Mouse (Mus musculus) midbrain, embryonic 13.5 days (tissue): Measurements from ENCODE around the gene Fbxw17. TPM values are rescaled to one million over a fixed set of nuclear protein-coding genes. Genes with fewer than 3 reads are reported as not detected.
"Not testable (repeated sequence)": the region's sequence is repeated elsewhere in the genome, so short reads cannot be mapped to it uniquely, and the experiment has no call there.

ENCODE experiments used
- ATAC-seq: fragments of 200-750 bp; cut with Nextera tagmentation; 2 replicates; pipeline ENCODE4 v1.8.0; 2017; ENCODE audit warnings: mild to moderate bottlenecking, moderate TSS enrichment, moderate library complexity
- H3K27ac ChIP-seq: fragments of 300-500 bp; sonication (generic); 2 replicates; pipeline ENCODE4 v1.5.1; 2015; ENCODE audit warnings: inconsistent platforms, mild to moderate bottlenecking, moderate library complexity
- H3K27me3 ChIP-seq: fragments of 300-500 bp; sonication (generic); 2 replicates; pipeline ENCODE4 v1.6.1; 2015; ENCODE audit warnings: mild to moderate bottlenecking, inconsistent platforms
- H3K36me3 ChIP-seq: fragments of 300-500 bp; sonication (generic); 2 replicates; pipeline ENCODE4 v1.6.1; 2015; ENCODE audit warnings: mild to moderate bottlenecking, inconsistent platforms
- H3K4me1 ChIP-seq: fragments of 300-500 bp; sonication (generic); replicated peaks from 2 replicates; pipeline ENCODE4 v1.6.1; 2015; ENCODE audit warnings: inconsistent platforms
- H3K4me2 ChIP-seq: fragments of 300-500 bp; sonication (generic); replicated peaks from 2 replicates; pipeline ENCODE4 v1.6.1; 2015; ENCODE audit warnings: moderate library complexity, mild to moderate bottlenecking, inconsistent platforms
- H3K4me3 ChIP-seq: fragments of 300-500 bp; sonication (generic); replicated peaks from 2 replicates; pipeline ENCODE4 v1.5.1; 2015; ENCODE audit warnings: mild to moderate bottlenecking, inconsistent platforms
- H3K9ac ChIP-seq: fragments of 300-500 bp; sonication (generic); replicated peaks from 2 replicates; pipeline ENCODE4 v1.6.1; 2015; ENCODE audit warnings: mild to moderate bottlenecking, inconsistent platforms
- H3K9me3 ChIP-seq: fragments of 300-500 bp; sonication (generic); 2 replicates; pipeline ENCODE4 v1.6.1; 2016; ENCODE audit warnings: mild to moderate bottlenecking, inconsistent platforms
- WGBS: fragments of 180-500 bp; shearing (Covaris S2); methylation state at CpG from one replicate; pipeline ENCODE4 v1.1.7; 2015; 5-methylcytosine and 5-hydroxymethylcytosine counted together
- polyA plus RNA-seq: library from polyadenylated mRNA; unstranded; fragments of >200 nt; fragmentation: Nextera tagmentation; extraction: Ambion mirVana; gene quantifications from 2 replicates; pipeline ENCODE4 v1.2.1, GENCODE M21; 2015

Fbxw17 gene
- polyA plus RNA-seq, result 33.2 and 38.0 TPM in 2 replicates

- H3K36me3 ChIP-seq, result peaks cover 20% of the 10 kb centered on the region
- peaks cover 12% of the 10 kb centered on the region for H3K4me1 ChIP-seq
- 11% methylated on average over 35 of the region's 35 CpGs for WGBS
- no peaks in the 10 kb centered on the region for H3K27me3 ChIP-seq
- peak within 1 kb of the TSS; percentile 42 for H3K27ac ChIP-seq
- H3K9ac ChIP-seq, result peak within 1 kb of the TSS; percentile 91
- peak within 1 kb of the TSS; percentile 80 for H3K4me3 ChIP-seq
- H3K4me2 ChIP-seq, result peak within 1 kb of the TSS; percentile 70
- no peaks in the 10 kb centered on the region for H3K9me3 ChIP-seq
- peak; percentile 98 for ATAC-seq
Measured at GRCm38 (mm10) chr13:50417389-50418183, at the start of gene Fbxw17. TSS of gene Fbxw17 (plus strand) at chr13:50417864.

DNA sequence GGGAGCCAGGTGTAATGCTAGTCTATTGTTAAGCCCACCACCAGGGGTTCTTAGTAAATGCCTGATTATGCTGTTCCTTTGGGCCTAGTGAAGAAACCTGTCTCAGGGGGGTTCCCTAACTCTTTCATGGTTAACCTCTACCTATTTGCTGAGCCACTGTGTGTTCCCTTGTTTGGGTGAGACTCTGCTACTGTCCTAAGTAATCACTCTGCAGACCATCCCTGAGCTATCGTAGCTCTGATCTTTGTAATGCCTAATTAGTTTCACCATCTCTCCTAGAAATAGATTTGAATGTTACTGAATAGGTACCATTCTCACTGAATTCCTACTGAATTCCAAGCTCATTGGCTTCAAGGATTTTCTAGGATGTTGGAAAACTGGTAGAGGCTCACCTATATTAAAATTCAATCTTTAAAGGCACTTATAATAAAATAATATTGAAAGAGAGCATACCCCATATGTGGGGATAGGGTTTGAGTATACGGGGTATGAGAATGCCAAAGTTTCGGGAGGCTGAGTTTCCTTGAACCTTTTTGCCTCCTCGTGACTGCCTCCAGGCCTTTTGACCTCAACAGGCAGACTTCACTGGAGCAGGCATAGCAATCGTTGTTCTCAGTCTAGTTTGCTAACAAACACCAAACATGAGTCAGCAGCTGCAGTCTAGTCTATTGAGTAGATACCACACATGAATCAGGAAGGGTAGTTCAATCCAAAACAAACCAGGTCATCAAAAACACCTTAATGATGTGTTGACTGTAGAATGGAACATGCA lies 44.5 kb upstream of the Fbxw17 start:
- H3K36me3 ChIP-seq, ATAC-seq, H3K27me3 ChIP-seq, H3K27ac ChIP-seq, H3K4me1 ChIP-seq, H3K4me2 ChIP-seq, H3K4me3 ChIP-seq, H3K9ac ChIP-seq, H3K9me3 ChIP-seq: not testable (repeated sequence)
- WGBS, result 75% methylated on average over 5 of the region's 5 CpGs

DNA sequence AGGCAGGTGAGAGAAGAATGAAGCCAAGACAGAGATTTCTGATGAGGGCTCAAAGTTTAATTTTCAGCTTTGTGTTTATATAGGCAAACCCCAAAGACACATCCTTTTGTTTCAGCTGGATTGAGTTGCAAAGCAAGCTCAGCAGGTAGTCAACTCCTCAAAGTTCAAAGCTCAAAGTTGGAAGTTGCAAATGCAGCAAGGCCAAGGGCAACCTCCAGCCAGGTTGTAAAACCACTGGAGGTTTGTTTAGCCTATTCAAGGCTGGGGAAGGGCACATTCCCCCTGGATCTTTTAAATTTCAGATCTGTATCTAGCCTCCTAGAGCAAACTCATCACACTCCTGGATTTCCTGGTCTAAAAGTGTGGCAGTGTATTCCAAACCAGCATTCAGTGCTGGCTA lies 28.5 kb upstream of the Fbxw17 start:
- not testable (repeated sequence) for H3K4me2 ChIP-seq

GRCm38 (mm10) chr13:50418421-50418820 lies 757 bp downstream of the Fbxw17 start:
- H3K27me3 ChIP-seq, result no peaks in the 10 kb centered on the region
- peak overlapping the region; percentile 91 for H3K9ac ChIP-seq
- peaks cover 12% of the 10 kb centered on the region for H3K4me1 ChIP-seq
- peak; percentile 22 for ATAC-seq
- H3K36me3 ChIP-seq, result peaks cover 28% of the 10 kb centered on the region
- peak overlapping the region; percentile 80 for H3K4me3 ChIP-seq
- peak overlapping the region; percentile 70 for H3K4me2 ChIP-seq
- 43% methylated on average over 3 of the region's 3 CpGs for WGBS
- H3K27ac ChIP-seq, result no peak overlapping the region
- no peaks in the 10 kb centered on the region for H3K9me3 ChIP-seq

More for the DNA sequence above, 28.5 kb upstream of the Fbxw17 start:
- not testable (repeated sequence) for H3K9me3 ChIP-seq, H3K27ac ChIP-seq, H3K27me3 ChIP-seq, H3K36me3 ChIP-seq, H3K4me1 ChIP-seq, ATAC-seq, H3K9ac ChIP-seq, H3K4me3 ChIP-seq

GRCm38 (mm10) chr13:50423625-50424209 lies 6.1 kb downstream of the Fbxw17 start:
- Histone ChIP-seq H3K4me1 (peaks cover 4% of the 10 kb centered on the region), H3K4me3 (no peak overlapping the region), H3K4me2 (no peak overlapping the region), H3K9ac (no peak overlapping the region), H3K27ac (no peak overlapping the region), H3K36me3 (peaks cover 81% of the 10 kb centered on the region), H3K9me3 (no peaks in the 10 kb centered on the region), H3K27me3 (no peaks in the 10 kb centered on the region)
- ATAC-seq, result no peak
- WGBS, result 94% methylated on average over 8 of the region's 8 CpGs

DNA sequence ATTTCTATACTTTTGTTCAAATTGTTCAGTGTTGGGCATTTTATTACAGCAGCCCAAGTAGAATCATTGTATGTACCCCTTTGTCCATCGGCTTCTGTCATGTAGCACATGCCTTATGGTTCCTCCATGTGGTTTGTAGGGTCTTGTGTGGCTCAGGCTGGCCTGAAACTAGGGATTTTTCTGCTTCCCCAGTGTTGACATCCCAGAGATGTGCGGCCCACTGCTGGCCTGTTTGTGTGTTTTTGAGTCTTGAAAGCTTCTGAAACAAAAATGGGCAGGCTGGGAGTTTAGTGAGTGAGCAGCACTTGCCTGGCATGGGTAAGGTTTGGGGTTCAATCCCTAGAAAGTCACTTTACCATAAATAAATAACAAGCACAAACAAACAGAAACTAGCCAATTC lies 6.9 kb downstream of the Fbxw17 start:
- no peak overlapping the region for H3K9ac ChIP-seq
- no peaks in the 10 kb centered on the region for H3K27me3 ChIP-seq
- no peak overlapping the region for H3K27ac ChIP-seq
- ATAC-seq, result no peak
- H3K4me3 ChIP-seq, result no peak overlapping the region
- H3K9me3 ChIP-seq, result no peaks in the 10 kb centered on the region
- no peaks in the 10 kb centered on the region for H3K4me1 ChIP-seq
- no peak overlapping the region for H3K4me2 ChIP-seq
- H3K36me3 ChIP-seq, result peaks cover 89% of the 10 kb centered on the region
- WGBS, result 90% methylated on average over 2 of the region's 2 CpGs

DNA sequence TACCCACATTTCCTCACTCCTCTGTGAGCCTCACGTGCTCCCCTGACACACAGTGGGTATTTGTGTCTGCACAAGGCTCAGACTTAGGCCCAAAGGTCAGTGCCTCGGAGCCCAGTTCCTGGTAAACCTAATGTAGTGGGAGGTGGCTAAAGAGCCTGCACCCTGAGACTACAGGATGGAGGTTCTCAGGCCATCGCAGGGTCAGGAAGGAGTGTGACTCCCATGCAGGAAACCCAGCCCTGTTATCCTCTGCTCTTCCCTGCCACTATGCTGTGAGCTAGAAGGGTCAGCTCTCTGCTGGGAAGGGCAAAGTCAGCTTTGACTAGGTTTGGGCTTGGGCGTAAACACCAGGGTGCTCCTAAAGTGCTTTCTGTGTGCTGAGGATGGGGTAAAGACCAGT lies 9.0 kb downstream of the Fbxw17 start:
- Histone ChIP-seq H3K27ac (no peak overlapping the region), H3K9me3 (no peaks in the 10 kb centered on the region), H3K27me3 (no peaks in the 10 kb centered on the region), H3K36me3 (peaks cover 96% of the 10 kb centered on the region), H3K4me3 (no peak overlapping the region), H3K4me2 (no peak overlapping the region), H3K4me1 (no peaks in the 10 kb centered on the region), H3K9ac (no peak overlapping the region)
- 89% methylated on average over 4 of the region's 4 CpGs for WGBS
- ATAC-seq, result no peak

DNA sequence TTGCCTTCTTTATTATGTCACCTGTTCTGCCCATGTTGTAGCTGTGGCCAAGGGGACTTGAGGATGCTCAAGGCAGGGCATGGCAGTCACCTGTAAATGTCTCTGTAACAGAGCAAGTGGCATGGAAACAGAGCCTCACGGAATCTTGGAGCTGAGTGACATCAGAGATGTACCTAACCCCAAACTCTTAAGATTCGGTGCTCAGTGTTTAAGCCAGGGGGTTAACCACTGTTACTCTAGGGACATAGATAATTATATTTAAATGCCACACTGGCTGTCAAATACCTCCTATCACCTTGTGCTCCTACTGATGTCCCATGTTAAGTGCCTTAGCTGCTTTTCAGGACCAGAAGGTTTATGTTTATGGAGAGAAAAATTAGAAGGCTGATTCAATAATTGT lies 26.1 kb downstream of the Fbxw17 start, which contains the start of gene Gm47429:
Gm47429 (minus strand) TSS at position 101 of the 400 bp plus-strand sequence.
- Histone ChIP-seq H3K4me3 (no peak within 1 kb of the TSS), H3K9ac (no peak within 1 kb of the TSS), H3K27me3 (no peaks in the 10 kb centered on the region), H3K27ac (no peak within 1 kb of the TSS), H3K9me3 (no peaks in the 10 kb centered on the region), H3K4me2 (no peak within 1 kb of the TSS), H3K36me3 (no peaks in the 10 kb centered on the region), H3K4me1 (peaks cover 9% of the 10 kb centered on the region; the same call in 1 of the 2 replicates)
- WGBS, result 84% methylated on average over 2 of the region's 2 CpGs
- ATAC-seq, result no peak

GRCm38 (mm10) chr13:50445261-50445660 lies 27.6 kb downstream of the Fbxw17 start:
- Histone ChIP-seq H3K9ac (no peak overlapping the region), H3K27ac (no peak overlapping the region), H3K4me3 (no peak overlapping the region), H3K4me1 (peaks cover 9% of the 10 kb centered on the region; the same call in 1 of the 2 replicates), H3K4me2 (no peak overlapping the region), H3K27me3 (no peaks in the 10 kb centered on the region), H3K9me3 (no peaks in the 10 kb centered on the region), H3K36me3 (no peaks in the 10 kb centered on the region)
- ATAC-seq, result no peak
- 67% methylated on average over 4 of the region's 4 CpGs for WGBS

GRCm38 (mm10) chr13:50452266-50452665 lies 34.6 kb downstream of the Fbxw17 start:
- H3K4me3 ChIP-seq, H3K27me3 ChIP-seq, H3K36me3 ChIP-seq, ATAC-seq, H3K9ac ChIP-seq, H3K4me1 ChIP-seq, H3K9me3 ChIP-seq, H3K4me2 ChIP-seq, H3K27ac ChIP-seq: not testable (repeated sequence)
- 72% methylated on average over 9 of the region's 9 CpGs for WGBS

- H3K9me3 ChIP-seq, result no peaks in the 10 kb centered on the region
- ATAC-seq, result no peak
- H3K4me3 ChIP-seq, result no peak overlapping the region
- H3K27ac ChIP-seq, result no peak overlapping the region
- H3K36me3 ChIP-seq, result no peaks in the 10 kb centered on the region
- 35% methylated on average over 4 of the region's 4 CpGs for WGBS
- no peaks in the 10 kb centered on the region for H3K4me1 ChIP-seq
- no peak overlapping the region for H3K9ac ChIP-seq
- H3K27me3 ChIP-seq, result no peaks in the 10 kb centered on the region
- H3K4me2 ChIP-seq, result no peak overlapping the region
Measured at GRCm38 (mm10) chr13:50453426-50453825, 35.8 kb downstream of the Fbxw17 start.

- H3K9me3 ChIP-seq, H3K36me3 ChIP-seq, H3K4me2 ChIP-seq, ATAC-seq, H3K4me1 ChIP-seq, H3K4me3 ChIP-seq, H3K9ac ChIP-seq, H3K27ac ChIP-seq, H3K27me3 ChIP-seq: not testable (repeated sequence)
- 65% methylated on average over 2 of the region's 2 CpGs for WGBS
Measured at GRCm38 (mm10) chr13:50460433-50460832, 42.8 kb downstream of the Fbxw17 start.
